Mouse (Mus musculus): ENCODE measurements around the gene Stx7. TPM values are rescaled to one million over a fixed set of nuclear protein-coding genes. Genes with fewer than 3 reads are reported as not detected.

Gene Stx7
- total and polyA plus RNA-seq, 2 experiments from 2014 or later, result 169 to 351 TPM

DNA sequence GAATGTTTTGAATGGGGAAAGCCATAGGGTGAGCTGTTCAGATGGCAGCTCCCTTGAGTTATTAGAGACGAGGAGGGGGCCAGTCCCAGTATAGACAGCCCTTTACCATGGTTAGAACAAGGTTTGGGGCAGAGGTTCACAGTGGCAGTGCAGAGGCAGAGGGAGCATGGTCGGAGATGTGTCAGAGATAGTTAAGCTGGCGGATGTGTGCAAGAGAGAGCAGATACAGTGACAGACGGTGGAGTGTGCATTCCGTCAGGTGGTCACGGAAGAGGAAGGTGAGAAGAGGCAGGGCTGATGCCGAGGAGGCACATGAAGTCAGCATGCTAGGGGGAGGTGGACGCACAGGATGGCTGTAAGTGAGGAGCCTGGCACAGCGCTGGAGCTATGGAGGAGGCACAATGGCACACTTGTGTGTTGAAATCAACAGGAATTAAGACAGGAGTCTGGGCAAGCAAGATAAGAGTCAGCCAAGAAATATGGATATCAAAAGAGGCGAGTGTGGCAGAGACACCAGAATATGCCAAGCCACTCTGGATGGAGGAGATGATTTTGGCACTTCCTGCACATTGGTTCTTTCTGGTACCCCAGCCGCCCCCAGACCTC, 19.0 kb downstream of the Stx7 start:
- ATAC-seq (no peak), DNase-seq (no peak)
- H3K27ac ChIP-seq (ENCODE audit: low read depth, low read length), result no peak overlapping the region
- no peaks in the 10 kb centered on the region for H3K27me3 ChIP-seq (ENCODE audit: insufficient read depth, low read length)
- H3K4me2 ChIP-seq (ENCODE audit: low read depth), result no peak overlapping the region
- TF ChIP-seq CTCF (IDR thresholded peaks at IDR 0.05; ENCODE audit: low read depth), result no peak
- H3K36me3 ChIP-seq (ENCODE audit: insufficient read depth), result no peaks in the 10 kb centered on the region
- peaks cover 6% of the 10 kb centered on the region; the same call in 1 of the 2 replicates for H3K4me1 ChIP-seq (ENCODE audit: insufficient read depth)
- H3K9me3 ChIP-seq (ENCODE audit: low read length), result no peaks in the 10 kb centered on the region
- H3K4me3 ChIP-seq (ENCODE audit: low read depth, low read length), result no peak overlapping the region
- WGBS, result 92% methylated on average over 11 of the region's 11 CpGs
- H3K9ac ChIP-seq, result no peak overlapping the region

DNA sequence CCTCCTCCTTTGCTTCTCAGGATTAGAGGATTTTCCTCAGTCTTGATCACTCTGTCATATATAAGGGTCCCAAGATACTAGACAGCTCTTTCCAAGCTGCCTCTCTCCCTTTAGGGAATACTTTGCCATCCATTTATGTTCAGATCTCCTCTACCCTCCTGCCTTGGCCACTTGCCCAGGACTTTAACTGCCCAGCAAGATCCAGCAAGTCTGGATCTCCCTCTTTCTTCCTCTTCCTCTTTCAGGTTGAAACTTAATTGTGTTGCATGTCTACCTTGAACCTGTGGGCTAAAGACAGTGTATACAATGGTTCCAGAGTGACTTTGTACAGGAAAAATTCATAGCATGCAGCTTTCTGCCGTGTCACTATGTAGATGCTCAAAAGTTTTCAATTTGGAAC, 19.8 kb downstream of the Stx7 start:
- H3K9ac ChIP-seq, result no peak overlapping the region
- TF ChIP-seq CTCF (IDR thresholded peaks at IDR 0.05; ENCODE audit: low read depth), result no peak
- 87% methylated on average over 1 of the region's 1 CpGs for WGBS
- no peak overlapping the region for H3K27ac ChIP-seq (ENCODE audit: low read depth, low read length)
- DNase-seq, result no peak
- no peak overlapping the region for H3K4me3 ChIP-seq (ENCODE audit: low read depth, low read length)
- no peak for ATAC-seq
- H3K4me2 ChIP-seq (ENCODE audit: low read depth), result no peak overlapping the region
- no peaks in the 10 kb centered on the region for H3K27me3 ChIP-seq (ENCODE audit: insufficient read depth, low read length)
- H3K4me1 ChIP-seq (ENCODE audit: insufficient read depth), result peaks cover 6% of the 10 kb centered on the region; the same call in 1 of the 2 replicates
- H3K36me3 ChIP-seq (ENCODE audit: insufficient read depth), result no peaks in the 10 kb centered on the region
- H3K9me3 ChIP-seq (ENCODE audit: low read length), result no peaks in the 10 kb centered on the region

GRCm38 (mm10) chr10:24171906-24172459, 22.9 kb downstream of the Stx7 start:
- Histone ChIP-seq H3K27me3 (ENCODE audit: insufficient read depth, low read length) (no peaks in the 10 kb centered on the region), H3K4me2 (ENCODE audit: low read depth) (no peak overlapping the region), H3K27ac (ENCODE audit: low read depth, low read length) (no peak overlapping the region), H3K4me1 (ENCODE audit: insufficient read depth) (no peaks in the 10 kb centered on the region), H3K36me3 (ENCODE audit: insufficient read depth) (0 out of 2 replicates have a peak, but pooled peaks cover 3% of the 10 kb centered on the region), H3K9ac (no peak overlapping the region), H3K9me3 (ENCODE audit: low read length) (no peaks in the 10 kb centered on the region), H3K4me3 (ENCODE audit: low read depth, low read length) (no peak overlapping the region)
- WGBS, result 87% methylated on average over 4 of the region's 4 CpGs
- TF ChIP-seq CTCF (IDR thresholded peaks at IDR 0.05; ENCODE audit: low read depth), result no peak
- no peak for ATAC-seq
- DNase-seq, result no peak

DNA sequence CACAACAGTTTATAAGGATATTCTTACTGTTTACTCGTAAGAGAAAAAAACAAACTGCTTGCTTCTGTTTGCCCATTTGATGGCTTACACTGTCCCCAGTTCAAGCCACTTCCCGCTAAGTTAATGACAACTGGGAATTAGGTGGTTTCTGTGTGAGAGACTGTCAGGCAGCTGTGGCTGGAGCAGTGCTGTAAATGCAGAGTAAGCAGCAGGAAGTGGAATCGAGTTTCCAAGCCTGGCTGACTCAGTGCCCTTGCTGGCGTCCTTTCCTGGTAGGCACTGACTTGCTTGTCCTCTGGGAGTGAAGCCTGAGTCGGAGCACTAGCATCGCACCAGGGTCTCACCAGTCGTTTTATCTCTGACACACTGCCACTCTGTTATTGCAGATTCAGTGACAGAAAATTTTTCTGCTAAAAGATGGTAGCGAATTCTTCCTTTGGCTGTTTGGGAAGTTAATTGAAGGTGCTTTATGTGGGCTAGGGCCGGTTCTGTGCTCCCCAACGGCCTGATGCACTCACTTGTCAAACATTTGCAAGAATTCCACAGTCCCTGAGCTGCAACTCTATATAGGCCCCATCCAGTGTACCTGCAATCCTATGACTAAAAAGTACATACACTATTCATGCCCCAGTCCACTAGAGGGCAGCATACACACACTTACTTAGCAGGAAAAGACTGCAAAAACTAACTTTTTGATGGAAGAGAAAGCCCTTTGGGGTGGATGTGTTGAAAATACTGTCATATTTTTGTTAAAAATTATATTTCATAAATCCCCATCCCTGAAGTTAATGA, 24.3 kb downstream of the Stx7 start:
- TF ChIP-seq CTCF (IDR thresholded peaks at IDR 0.05; ENCODE audit: low read depth), result peak; percentile 89
- ATAC-seq, result peak; percentile 85
- no peak overlapping the region for H3K9ac ChIP-seq

DNA sequence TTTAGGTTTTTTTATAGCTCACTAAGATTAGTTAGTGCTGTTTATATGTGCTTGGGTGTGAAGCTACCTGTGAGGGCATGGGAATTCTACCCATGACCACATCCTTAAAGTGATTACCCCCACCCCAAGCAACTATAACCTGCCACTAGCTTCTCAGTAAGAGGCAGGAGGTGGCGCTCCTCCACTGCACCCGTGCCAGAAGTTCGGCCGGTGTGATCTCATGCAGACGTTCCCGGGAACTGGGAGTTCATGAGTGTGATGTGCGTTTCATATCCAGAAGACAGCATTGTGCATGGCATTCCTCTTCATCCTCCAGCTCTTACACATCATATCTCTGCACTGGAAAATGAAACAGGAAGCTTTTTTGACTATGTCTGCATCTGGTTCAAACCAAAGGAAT, 41.3 kb downstream of the Stx7 start:
- no peaks in the 10 kb centered on the region for H3K4me1 ChIP-seq (ENCODE audit: insufficient read depth)
- no peak overlapping the region for H3K27ac ChIP-seq (ENCODE audit: low read depth, low read length)
- no peak overlapping the region for H3K4me3 ChIP-seq (ENCODE audit: low read depth, low read length)
- H3K36me3 ChIP-seq (ENCODE audit: insufficient read depth), result peaks cover 27% of the 10 kb centered on the region
- no peak overlapping the region for H3K9ac ChIP-seq
- DNase-seq (no peak), ATAC-seq (peak; percentile 47; the same call in 1 of the 2 replicates)
- peak; percentile 28; the same call in 1 of the 2 replicates for TF ChIP-seq CTCF (IDR thresholded peaks at IDR 0.05; ENCODE audit: low read depth)
- no peaks in the 10 kb centered on the region for H3K27me3 ChIP-seq (ENCODE audit: insufficient read depth, low read length)
- H3K4me2 ChIP-seq (ENCODE audit: low read depth), result no peak overlapping the region
- H3K9me3 ChIP-seq (ENCODE audit: low read length), result no peaks in the 10 kb centered on the region
- WGBS, result 60% methylated on average over 7 of the region's 7 CpGs

More for the DNA sequence above, 24.3 kb downstream of the Stx7 start:
- no peaks in the 10 kb centered on the region for H3K4me1 ChIP-seq (ENCODE audit: insufficient read depth)
- WGBS, result 54% methylated on average over 10 of the region's 10 CpGs
- no peak overlapping the region for H3K27ac ChIP-seq (ENCODE audit: low read depth, low read length)
- H3K4me3 ChIP-seq (ENCODE audit: low read depth, low read length), result no peak overlapping the region
- no peaks in the 10 kb centered on the region for H3K27me3 ChIP-seq (ENCODE audit: insufficient read depth, low read length)
- no peak overlapping the region for H3K4me2 ChIP-seq (ENCODE audit: low read depth)
- peaks cover 4% of the 10 kb centered on the region; the same call in 1 of the 2 replicates for H3K36me3 ChIP-seq (ENCODE audit: insufficient read depth)
- no peaks in the 10 kb centered on the region for H3K9me3 ChIP-seq (ENCODE audit: low read length)
- peak; percentile 83 for DNase-seq

- Histone ChIP-seq H3K36me3 (ENCODE audit: insufficient read depth) (peaks cover 15% of the 10 kb centered on the region; the same call in 1 of the 2 replicates), H3K4me2 (ENCODE audit: low read depth) (no peak overlapping the region), H3K27ac (ENCODE audit: low read depth, low read length) (no peak overlapping the region), H3K9me3 (ENCODE audit: low read length) (no peaks in the 10 kb centered on the region), H3K4me1 (ENCODE audit: insufficient read depth) (no peaks in the 10 kb centered on the region), H3K9ac (no peak overlapping the region), H3K27me3 (ENCODE audit: insufficient read depth, low read length) (no peaks in the 10 kb centered on the region), H3K4me3 (ENCODE audit: low read depth, low read length) (no peak overlapping the region)
- peak; percentile 68 for TF ChIP-seq CTCF (IDR thresholded peaks at IDR 0.05; ENCODE audit: low read depth)
- DNase-seq, result peak; percentile 47
- WGBS, result 71% methylated on average over 1 of the region's 1 CpGs
- ATAC-seq, result peak; percentile 83
Observed at GRCm38 (mm10) chr10:24191977-24192376, 42.9 kb downstream of the Stx7 start.

DNA sequence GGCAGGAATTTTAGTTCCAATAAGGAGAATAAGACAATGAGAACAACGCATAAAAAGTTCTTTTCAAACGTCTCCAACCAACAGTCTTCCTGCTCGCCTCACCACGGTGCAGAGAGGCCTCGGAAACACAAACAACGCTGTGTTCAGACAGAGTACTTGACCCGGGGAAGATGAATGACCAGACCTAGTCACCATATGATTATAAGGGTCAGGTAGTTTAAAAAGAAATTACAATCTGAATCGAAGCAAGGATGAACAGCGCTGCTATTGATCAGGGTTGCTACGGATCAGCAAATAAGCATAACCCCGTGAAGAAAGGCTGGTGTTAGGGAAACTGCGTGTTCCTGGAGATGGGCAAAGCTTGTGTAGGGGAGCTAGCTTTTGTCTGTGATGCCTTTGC, 50.2 kb downstream of the Stx7 start:
- Histone ChIP-seq H3K27ac (ENCODE audit: low read depth, low read length) (no peak overlapping the region), H3K4me2 (ENCODE audit: low read depth) (no peak overlapping the region), H3K9ac (no peak overlapping the region), H3K4me3 (ENCODE audit: low read depth, low read length) (no peak overlapping the region), H3K36me3 (ENCODE audit: insufficient read depth) (no peaks in the 10 kb centered on the region), H3K9me3 (ENCODE audit: low read length) (no peaks in the 10 kb centered on the region), H3K27me3 (ENCODE audit: insufficient read depth, low read length) (no peaks in the 10 kb centered on the region), H3K4me1 (ENCODE audit: insufficient read depth) (no peaks in the 10 kb centered on the region)
- no peak for TF ChIP-seq CTCF (IDR thresholded peaks at IDR 0.05; ENCODE audit: low read depth)
- WGBS, result 57% methylated on average over 12 of the region's 12 CpGs
- no peak for ATAC-seq
- DNase-seq, result no peak
